Mouse (Mus musculus): Measurements from ENCODE around the gene Abhd12.

DNA sequence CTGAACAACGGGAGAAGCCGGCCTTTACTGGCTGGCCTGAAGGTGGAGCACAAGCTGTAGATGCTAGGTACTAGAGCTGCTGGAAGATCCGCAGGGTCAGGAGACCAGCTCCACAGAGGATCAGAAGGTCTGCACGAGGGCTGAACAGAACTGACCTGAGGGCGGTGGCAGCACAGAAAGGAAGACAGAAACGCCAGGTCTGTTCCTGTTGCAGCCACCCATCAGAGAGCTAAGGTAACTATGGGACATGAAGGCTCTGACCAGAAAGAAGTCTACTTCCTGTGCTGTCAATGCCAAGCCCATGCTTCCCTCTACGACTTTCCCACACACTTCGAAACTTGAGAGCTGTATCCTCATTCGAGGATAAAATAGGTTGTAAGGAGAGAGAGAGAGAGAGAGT, 53.3 kb downstream of the Abhd12 start:
- TF ChIP-seq CTCF (conservative IDR thresholded peaks at IDR 0.05; ENCODE audit: insufficient read depth, insufficient read length, low read depth, low read length): peak; percentile 42
- no peak for TF ChIP-seq POLR2A (IDR thresholded peaks at IDR 0.05; ENCODE audit: low read depth, low read length)
